Mouse (Mus musculus): ENCODE data around the gene Fzr1. TPM values are rescaled to one million over a fixed set of nuclear protein-coding genes. Genes with fewer than 3 reads are reported as not detected.

Fzr1 gene
- polyA plus RNA-seq, 1 experiment from 2014 or later: 104 TPM

GRCm38 (mm10) chr10:81389801-81390677 is 11.7 kb upstream of the Fzr1 start:
- peaks cover 16% of the 10 kb centered on the region for H3K36me3 ChIP-seq (ENCODE audit: control insufficient read depth, insufficient read depth, low read length)
- no peaks in the 10 kb centered on the region for H3K27me3 ChIP-seq (ENCODE audit: control insufficient read depth, insufficient read depth, low read length)
- H3K4me1 ChIP-seq (ENCODE audit: control insufficient read depth, insufficient read depth, low read length): peaks cover 17% of the 10 kb centered on the region
- no peak overlapping the region for H3K4me3 ChIP-seq (ENCODE audit: low read depth, low read length)
- DNase-seq (ENCODE audit: low spot score, missing footprints): peak; percentile 97
- peak overlapping the region; percentile 28; the same call in 1 of the 2 replicates for H3K9ac ChIP-seq (ENCODE audit: low read length)
- whole genome bisulfite sequencing: 56% methylated on average over 23 of the region's 23 CpGs
- H3K27ac ChIP-seq (ENCODE audit: low read depth, low read length): no peak overlapping the region
- no peaks in the 10 kb centered on the region for H3K9me3 ChIP-seq (ENCODE audit: control insufficient read depth, low read length)
- H3K4me2 ChIP-seq: no peak overlapping the region
- peak; percentile 60 for ATAC-seq (ENCODE audit: low FRiP score)

- H3K9me3 ChIP-seq (ENCODE audit: control insufficient read depth, low read length): no peaks in the 10 kb centered on the region
- H3K4me1 ChIP-seq (ENCODE audit: control insufficient read depth, insufficient read depth, low read length): peaks cover 21% of the 10 kb centered on the region
- 38% methylated on average over 3 of the region's 3 CpGs for WGBS
- H3K4me3 ChIP-seq (ENCODE audit: low read depth, low read length): no peak overlapping the region
- no peaks in the 10 kb centered on the region for H3K27me3 ChIP-seq (ENCODE audit: control insufficient read depth, insufficient read depth, low read length)
- DNase-seq (ENCODE audit: low spot score, missing footprints) (peak; percentile 88), ATAC-seq (ENCODE audit: low FRiP score) (peak; percentile 2; the same call in 1 of the 2 replicates)
- H3K36me3 ChIP-seq (ENCODE audit: control insufficient read depth, insufficient read depth, low read length): peaks cover 16% of the 10 kb centered on the region
- peak overlapping the region; percentile 25 for H3K27ac ChIP-seq (ENCODE audit: low read depth, low read length)
- H3K9ac ChIP-seq (ENCODE audit: low read length): peak overlapping the region; percentile 28; the same call in 1 of the 2 replicates
- H3K4me2 ChIP-seq: no peak overlapping the region
These were observed 11.1 kb upstream of the Fzr1 start for GRCm38 (mm10) chr10:81389373-81389772.

GRCm38 (mm10) chr10:81388505-81389055 is 10.3 kb upstream of the Fzr1 start, which contains the start of gene Gm48552:
Gene Gm48552 (plus strand): TSS chr10:81389005.
- H3K36me3 ChIP-seq (ENCODE audit: control insufficient read depth, insufficient read depth, low read length): peaks cover 16% of the 10 kb centered on the region
- no peak for ATAC-seq (ENCODE audit: low FRiP score)
- no peak for DNase-seq (ENCODE audit: low spot score, missing footprints)
- no peaks in the 10 kb centered on the region for H3K27me3 ChIP-seq (ENCODE audit: control insufficient read depth, insufficient read depth, low read length)
- H3K9ac ChIP-seq (ENCODE audit: low read length): peak within 1 kb of the TSS; percentile 28; the same call in 1 of the 2 replicates
- H3K27ac ChIP-seq (ENCODE audit: low read depth, low read length): peak within 1 kb of the TSS; percentile 25
- H3K4me2 ChIP-seq: no peak within 1 kb of the TSS
- H3K4me1 ChIP-seq (ENCODE audit: control insufficient read depth, insufficient read depth, low read length): peaks cover 19% of the 10 kb centered on the region
- WGBS: 88% methylated on average over 5 of the region's 5 CpGs
- H3K9me3 ChIP-seq (ENCODE audit: control insufficient read depth, low read length): no peaks in the 10 kb centered on the region
- no peak within 1 kb of the TSS for H3K4me3 ChIP-seq (ENCODE audit: low read depth, low read length)

- H3K27ac ChIP-seq (ENCODE audit: low read depth, low read length): no peak overlapping the region
- 97% methylated on average over 20 of the region's 20 CpGs for WGBS
- H3K9me3 ChIP-seq (ENCODE audit: control insufficient read depth, low read length): no peaks in the 10 kb centered on the region
- ATAC-seq (ENCODE audit: low FRiP score): no peak
- no peak overlapping the region for H3K4me3 ChIP-seq (ENCODE audit: low read depth, low read length)
- no peak overlapping the region for H3K4me2 ChIP-seq
- H3K4me1 ChIP-seq (ENCODE audit: control insufficient read depth, insufficient read depth, low read length): peaks cover 17% of the 10 kb centered on the region
- no peak for DNase-seq (ENCODE audit: low spot score, missing footprints)
- H3K36me3 ChIP-seq (ENCODE audit: control insufficient read depth, insufficient read depth, low read length): peaks cover 16% of the 10 kb centered on the region
- H3K9ac ChIP-seq (ENCODE audit: low read length): no peak overlapping the region
- no peaks in the 10 kb centered on the region for H3K27me3 ChIP-seq (ENCODE audit: control insufficient read depth, insufficient read depth, low read length)
These were observed 9.4 kb upstream of the Fzr1 start for GRCm38 (mm10) chr10:81387716-81388115.

- peak overlapping the region; percentile 95; the same call in 1 of the 2 replicates for H3K4me2 ChIP-seq
- H3K36me3 ChIP-seq (ENCODE audit: control insufficient read depth, insufficient read depth, low read length): peaks cover 16% of the 10 kb centered on the region
- no peak overlapping the region for H3K27ac ChIP-seq (ENCODE audit: low read depth, low read length)
- ATAC-seq (ENCODE audit: low FRiP score) (no peak), DNase-seq (ENCODE audit: low spot score, missing footprints) (no peak)
- H3K4me1 ChIP-seq (ENCODE audit: control insufficient read depth, insufficient read depth, low read length): peaks cover 17% of the 10 kb centered on the region
- no peak overlapping the region for H3K9ac ChIP-seq (ENCODE audit: low read length)
- WGBS: 88% methylated on average over 22 of the region's 22 CpGs
- H3K9me3 ChIP-seq (ENCODE audit: control insufficient read depth, low read length): no peaks in the 10 kb centered on the region
- no peaks in the 10 kb centered on the region for H3K27me3 ChIP-seq (ENCODE audit: control insufficient read depth, insufficient read depth, low read length)
- no peak overlapping the region for H3K4me3 ChIP-seq (ENCODE audit: low read depth, low read length)
These were observed 7.4 kb upstream of the Fzr1 start for GRCm38 (mm10) chr10:81385603-81386306.

GRCm38 (mm10) chr10:81384605-81384982 is 6.3 kb upstream of the Fzr1 start:
- Histone ChIP-seq H3K27me3 (ENCODE audit: control insufficient read depth, insufficient read depth, low read length) (no peaks in the 10 kb centered on the region), H3K4me2 (peak overlapping the region; percentile 95), H3K27ac (ENCODE audit: low read depth, low read length) (peak overlapping the region; percentile 72), H3K4me3 (ENCODE audit: low read depth, low read length) (peak overlapping the region; percentile 96), H3K9ac (ENCODE audit: low read length) (peak overlapping the region; percentile 84), H3K4me1 (ENCODE audit: control insufficient read depth, insufficient read depth, low read length) (peaks cover 14% of the 10 kb centered on the region), H3K9me3 (ENCODE audit: control insufficient read depth, low read length) (no peaks in the 10 kb centered on the region), H3K36me3 (ENCODE audit: control insufficient read depth, insufficient read depth, low read length) (peaks cover 16% of the 10 kb centered on the region)
- no peak for DNase-seq (ENCODE audit: low spot score, missing footprints)
- peak; percentile 28 for ATAC-seq (ENCODE audit: low FRiP score)
- WGBS: under 1% methylated on average over 19 of the region's 19 CpGs

DNA sequence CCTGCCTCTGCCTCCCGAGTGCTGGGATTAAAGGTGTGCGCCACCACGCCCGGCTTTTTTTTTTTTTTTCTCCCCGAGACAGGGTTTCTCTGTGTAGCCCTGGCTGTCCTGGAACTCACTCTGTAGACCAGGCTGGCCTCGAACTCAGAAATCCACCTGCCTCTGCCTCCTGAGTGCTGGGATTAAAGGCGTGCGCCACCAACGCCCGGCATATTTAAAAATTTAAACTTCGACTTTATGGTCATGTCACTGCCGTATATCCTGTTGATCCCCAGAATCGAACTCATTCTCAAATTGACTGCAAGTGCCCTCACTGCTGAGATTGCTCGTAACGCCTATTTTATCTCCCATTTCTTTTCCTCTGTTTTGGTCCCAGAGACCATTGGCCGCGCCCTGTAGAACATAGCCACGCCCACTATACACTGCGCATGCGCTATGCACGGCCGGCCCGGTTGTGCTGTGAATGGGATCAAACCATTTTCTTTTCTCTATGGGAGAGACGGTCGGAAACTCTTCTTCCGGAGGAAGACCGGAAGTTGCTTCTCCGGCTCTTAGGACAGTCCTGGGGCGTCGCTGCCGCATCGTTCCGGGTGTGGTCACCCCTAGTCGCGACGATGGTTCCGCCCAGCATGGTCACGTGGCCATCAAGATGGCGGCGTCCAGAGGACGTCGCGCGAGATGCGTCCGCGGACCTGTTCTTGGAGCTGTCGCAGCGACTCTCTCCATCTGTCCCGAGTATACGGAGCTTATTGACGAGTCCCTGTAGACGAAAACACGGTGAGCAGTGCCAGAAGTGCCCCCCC is 5.7 kb upstream of the Fzr1 start, which contains the start of the genes Dohh and Gm48551:
Gene Dohh (plus strand): TSS at position 627 of the 803 bp plus-strand sequence.
Gene Gm48551 (plus strand): TSS at position 665 of the 803 bp plus-strand sequence.
- Histone ChIP-seq H3K4me2 (peak within 1 kb of the TSS; percentile 95), H3K36me3 (ENCODE audit: control insufficient read depth, insufficient read depth, low read length) (peaks cover 16% of the 10 kb centered on the region), H3K27me3 (ENCODE audit: control insufficient read depth, insufficient read depth, low read length) (no peaks in the 10 kb centered on the region), H3K9ac (ENCODE audit: low read length) (peak within 1 kb of the TSS; percentile 84), H3K4me3 (ENCODE audit: low read depth, low read length) (peak within 1 kb of the TSS; percentile 96), H3K9me3 (ENCODE audit: control insufficient read depth, low read length) (no peaks in the 10 kb centered on the region), H3K4me1 (ENCODE audit: control insufficient read depth, insufficient read depth, low read length) (peaks cover 14% of the 10 kb centered on the region), H3K27ac (ENCODE audit: low read depth, low read length) (peak within 1 kb of the TSS; percentile 72)
- ATAC-seq (ENCODE audit: low FRiP score) (peak; percentile 95), DNase-seq (ENCODE audit: low spot score, missing footprints) (peak; percentile 100)
- 5% methylated on average over 51 of the region's 54 CpGs for WGBS

DNA sequence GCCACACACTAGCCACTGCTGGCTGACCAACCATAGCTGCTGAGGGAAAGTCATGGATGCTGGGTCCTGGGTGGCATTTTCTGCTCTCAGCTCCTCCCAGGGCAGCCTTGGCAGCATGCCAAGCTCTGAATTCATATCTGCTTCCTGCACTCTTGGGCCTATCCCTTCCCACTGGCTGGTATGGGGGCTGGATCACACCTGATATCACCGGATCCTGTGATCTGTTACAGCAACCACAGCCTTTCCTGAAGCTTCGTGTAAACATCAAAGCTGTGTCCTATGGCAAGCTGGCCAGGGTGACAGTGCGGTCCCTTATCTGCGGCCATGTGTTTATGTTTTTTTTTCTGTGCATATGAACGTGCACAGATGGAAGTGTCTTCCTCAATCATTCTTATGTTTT is 3.7 kb upstream of the Fzr1 start:
- Histone ChIP-seq H3K27me3 (ENCODE audit: control insufficient read depth, insufficient read depth, low read length) (no peaks in the 10 kb centered on the region), H3K27ac (ENCODE audit: low read depth, low read length) (no peak overlapping the region), H3K36me3 (ENCODE audit: control insufficient read depth, insufficient read depth, low read length) (peaks cover 5% of the 10 kb centered on the region), H3K4me1 (ENCODE audit: control insufficient read depth, insufficient read depth, low read length) (peaks cover 20% of the 10 kb centered on the region), H3K4me3 (ENCODE audit: low read depth, low read length) (no peak overlapping the region), H3K9ac (ENCODE audit: low read length) (no peak overlapping the region), H3K4me2 (no peak overlapping the region), H3K9me3 (ENCODE audit: control insufficient read depth, low read length) (no peaks in the 10 kb centered on the region)
- no peak for DNase-seq (ENCODE audit: low spot score, missing footprints)
- ATAC-seq (ENCODE audit: low FRiP score): no peak
- 87% methylated on average over 5 of the region's 5 CpGs for WGBS

All from midbrain, embryonic 11.5 days (tissue).